Mouse (Mus musculus) testis, adult 2 months (tissue): ENCODE measurements around the gene Heca.

ENCODE experiments used
- CTCF ChIP-seq: fragments of 200-500 bp; IDR thresholded peaks from 2 replicates; pipeline ENCODE4 v1.5.1; 2012; ENCODE audit warnings: low read depth, mild to moderate bottlenecking, inconsistent platforms, low read length, moderate library complexity; ENCODE audit not compliant: control insufficient read depth, insufficient read depth, insufficient replicate concordance
- POLR2A ChIP-seq: fragments of 200-500 bp; IDR thresholded peaks from 2 replicates; pipeline ENCODE4 v1.6.1; 2012; ENCODE audit warnings: low read depth, mild to moderate bottlenecking, inconsistent platforms, low read length, moderate library complexity; ENCODE audit not compliant: control insufficient read depth

GRCm38 (mm10) chr10:17925200-17925599 lies 22.7 kb downstream of the Heca start:
- TF ChIP-seq CTCF (no peak), POLR2A (no peak)
